Mouse (Mus musculus): ENCODE measurements around the gene Zfp37.

DNA sequence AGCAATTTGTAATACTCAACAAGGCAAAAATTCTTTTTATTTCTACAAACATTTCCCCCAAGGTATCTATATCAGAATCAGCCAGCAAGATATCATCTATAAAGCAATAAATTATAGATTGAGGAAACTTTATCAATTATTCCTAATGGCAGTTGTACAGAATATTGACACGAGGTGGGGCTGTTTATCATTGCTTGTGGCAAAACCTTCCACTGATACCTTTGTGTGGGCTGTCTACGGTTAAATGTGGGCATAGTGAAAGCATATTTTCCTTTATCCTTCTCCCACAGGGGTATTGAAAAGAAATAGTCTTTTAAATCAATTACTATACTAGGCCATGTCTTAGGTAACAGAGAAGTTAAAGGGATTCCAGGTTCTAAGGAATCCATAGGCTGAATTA is 17.4 kb downstream of the Zfp37 start:
- no peak for TF ChIP-seq POLR2A (IDR thresholded peaks at IDR 0.05; ENCODE audit: borderline replicate concordance, insufficient read depth, low read length)
- TF ChIP-seq CTCF (IDR thresholded peaks at IDR 0.05; ENCODE audit: borderline replicate concordance, insufficient read depth, low read depth, low read length) = no peak

All from cerebellum, adult 2 months (tissue).